Mouse (Mus musculus): ENCODE measurements around the gene Ier5l. TPM values are rescaled to one million over a fixed set of nuclear protein-coding genes. Genes with fewer than 3 reads are reported as not detected.
A peak's percentile ranks its signal among the peaks of the same experiment; 100 is the strongest.

Gene Ier5l
- polyA plus RNA-seq, 1 experiment, result 2.5 TPM

- Histone ChIP-seq H3K27ac (replicated peaks; ENCODE audit: low read depth, low read length) (no peak overlapping the region), H3K4me3 (ENCODE audit: insufficient read depth, low read depth, low read length) (0 out of 2 replicates have a peak overlapping the region, but pooled peaks have one; percentile 45), H3K4me1 (ENCODE audit: control insufficient read depth, insufficient read depth, insufficient read length, low read length) (peaks cover 4% of the 10 kb centered on the region)
These were observed 757 bp upstream of the Ier5l start for GRCm38 (mm10) chr2:30474776-30475175.

DNA sequence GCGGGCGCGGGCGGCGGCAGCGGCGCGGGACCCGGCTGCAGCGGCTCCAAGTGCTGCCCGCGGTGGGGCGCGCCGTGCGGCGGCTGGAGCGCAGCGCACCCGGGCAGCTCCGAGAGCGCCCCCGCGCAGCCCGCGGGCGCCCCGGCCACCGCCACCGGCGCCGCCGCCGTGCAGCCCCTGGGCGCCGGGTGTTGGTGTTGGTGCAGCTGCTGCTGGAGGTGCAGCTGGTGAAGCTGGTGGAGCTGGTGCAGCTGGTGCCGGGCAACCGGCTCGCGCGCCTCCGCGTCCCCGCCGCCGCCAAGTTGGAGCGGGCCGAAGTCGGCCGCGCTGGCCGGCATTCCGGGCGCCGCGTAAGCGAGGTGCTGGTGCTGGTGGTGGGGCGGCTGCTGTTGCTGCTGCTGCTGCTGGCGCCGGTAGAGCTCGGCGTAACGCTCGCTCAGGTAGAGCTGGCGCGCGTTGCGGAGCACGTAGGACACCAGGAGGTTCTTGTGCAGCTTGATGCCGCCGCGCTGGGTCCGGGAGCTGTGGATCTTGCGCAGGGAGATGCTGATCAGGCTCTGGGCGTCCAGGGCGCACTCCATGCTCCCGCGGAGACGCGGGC lies 488 bp downstream of the Ier5l start:
- Histone ChIP-seq H3K4me1 (ENCODE audit: control insufficient read depth, insufficient read depth, insufficient read length, low read length) (peaks cover 4% of the 10 kb centered on the region), H3K27ac (replicated peaks; ENCODE audit: low read depth, low read length) (peak overlapping the region; percentile 97), H3K4me3 (ENCODE audit: insufficient read depth, low read depth, low read length) (peak overlapping the region; percentile 97)

GRCm38 (mm10) chr2:30472731-30473351 lies 1.2 kb downstream of the Ier5l start:
- peak overlapping the region; percentile 97 for H3K4me3 ChIP-seq (ENCODE audit: insufficient read depth, low read depth, low read length)
- H3K4me1 ChIP-seq (ENCODE audit: control insufficient read depth, insufficient read depth, insufficient read length, low read length), result peaks cover 4% of the 10 kb centered on the region
- peak overlapping the region; percentile 97 for H3K27ac ChIP-seq (replicated peaks; ENCODE audit: low read depth, low read length)

DNA sequence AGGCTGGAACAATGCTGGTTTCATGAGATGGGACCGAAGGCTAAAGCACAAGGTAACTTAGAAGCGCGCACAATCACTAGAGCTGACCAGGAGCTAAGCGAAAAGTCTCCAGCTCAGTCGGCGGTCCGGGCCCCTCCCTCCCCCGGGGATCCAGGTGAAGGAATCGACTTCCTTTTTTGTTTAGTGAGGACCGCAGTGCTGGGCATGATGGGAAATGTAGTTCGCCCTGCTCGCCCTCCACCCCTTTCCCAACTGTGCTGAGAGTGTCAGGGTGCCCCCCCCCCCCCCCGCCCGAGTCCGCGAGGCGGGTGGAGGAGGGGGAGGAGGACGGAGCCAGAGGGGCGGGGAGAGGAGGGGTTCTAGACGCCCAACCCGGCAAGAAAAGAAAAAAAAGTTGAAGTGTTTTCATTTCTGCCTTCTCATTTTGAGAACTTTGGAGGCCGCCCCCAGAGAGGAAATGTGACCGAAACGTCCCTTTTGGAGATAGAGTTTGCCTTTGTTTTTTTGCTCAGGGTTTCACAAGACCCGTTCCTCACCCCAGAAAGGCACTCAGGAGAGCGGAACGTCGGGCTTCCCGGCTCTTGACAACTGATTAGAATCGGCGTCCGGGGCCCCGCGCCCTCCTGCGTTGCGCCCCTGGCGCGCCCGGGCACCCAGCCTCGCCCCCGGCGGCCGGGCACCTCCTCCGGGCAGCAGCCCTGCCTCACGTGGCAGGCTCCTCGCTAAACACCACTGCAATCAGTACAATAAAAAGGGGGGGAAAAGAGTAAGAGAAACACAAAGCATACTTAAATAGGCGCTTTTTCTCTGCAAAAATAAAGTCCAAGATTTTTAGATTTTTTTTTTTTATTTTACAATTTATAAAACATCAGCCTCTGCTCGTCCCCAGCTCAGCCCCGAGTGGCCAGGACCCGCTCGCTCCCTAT lies 2.0 kb downstream of the Ier5l start:
- Histone ChIP-seq H3K27ac (replicated peaks; ENCODE audit: low read depth, low read length) (peak overlapping the region; percentile 97), H3K4me1 (ENCODE audit: control insufficient read depth, insufficient read depth, insufficient read length, low read length) (peaks cover 4% of the 10 kb centered on the region), H3K4me3 (ENCODE audit: insufficient read depth, low read depth, low read length) (peak overlapping the region; percentile 97)

- Histone ChIP-seq H3K4me1 (ENCODE audit: control insufficient read depth, insufficient read depth, insufficient read length, low read length) (peaks cover 4% of the 10 kb centered on the region), H3K4me3 (ENCODE audit: insufficient read depth, low read depth, low read length) (peak overlapping the region; percentile 22; the same call in 1 of the 2 replicates), H3K27ac (replicated peaks; ENCODE audit: low read depth, low read length) (peak overlapping the region; percentile 97)
These were observed 3.0 kb downstream of the Ier5l start for GRCm38 (mm10) chr2:30471051-30471450.

GRCm38 (mm10) chr2:30470143-30470946 lies 3.7 kb downstream of the Ier5l start:
- Histone ChIP-seq H3K4me1 (ENCODE audit: control insufficient read depth, insufficient read depth, insufficient read length, low read length) (peaks cover 4% of the 10 kb centered on the region), H3K4me3 (ENCODE audit: insufficient read depth, low read depth, low read length) (peak overlapping the region; percentile 61), H3K27ac (replicated peaks; ENCODE audit: low read depth, low read length) (peak overlapping the region; percentile 97)

- H3K4me3 ChIP-seq (ENCODE audit: insufficient read depth, low read depth, low read length), result peak overlapping the region; percentile 61
- peaks cover 4% of the 10 kb centered on the region for H3K4me1 ChIP-seq (ENCODE audit: control insufficient read depth, insufficient read depth, insufficient read length, low read length)
- H3K27ac ChIP-seq (replicated peaks; ENCODE audit: low read depth, low read length), result peak overlapping the region; percentile 97
These were observed 4.2 kb downstream of the Ier5l start for GRCm38 (mm10) chr2:30469796-30470142.

GRCm38 (mm10) chr2:30469009-30469408 lies 5.0 kb downstream of the Ier5l start:
- Histone ChIP-seq H3K4me3 (ENCODE audit: insufficient read depth, low read depth, low read length) (no peak overlapping the region), H3K27ac (replicated peaks; ENCODE audit: low read depth, low read length) (no peak overlapping the region), H3K4me1 (ENCODE audit: control insufficient read depth, insufficient read depth, insufficient read length, low read length) (peaks cover 4% of the 10 kb centered on the region)

DNA sequence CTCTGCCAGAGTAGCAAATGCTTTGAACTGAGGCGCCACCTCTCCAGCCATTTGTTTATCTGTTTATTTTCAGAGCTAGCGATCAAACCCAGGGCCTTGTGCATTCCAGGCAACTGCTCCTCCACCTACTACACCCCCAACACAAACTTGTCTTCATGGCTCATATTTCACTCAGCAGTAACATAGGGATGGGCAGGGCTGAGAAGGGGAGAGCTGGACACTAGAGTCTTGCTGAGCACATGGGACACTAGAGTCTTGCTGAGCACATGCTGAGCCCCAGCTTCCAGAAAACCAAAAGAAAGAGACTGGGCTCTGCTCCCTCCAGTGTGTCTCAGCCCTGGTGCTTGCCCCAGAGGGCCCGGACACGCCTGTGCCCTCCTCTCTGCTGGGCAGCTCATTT lies 7.2 kb downstream of the Ier5l start:
- H3K4me3 ChIP-seq (ENCODE audit: insufficient read depth, low read depth, low read length), result no peak overlapping the region
- no peak overlapping the region for H3K27ac ChIP-seq (replicated peaks; ENCODE audit: low read depth, low read length)
- H3K4me1 ChIP-seq (ENCODE audit: control insufficient read depth, insufficient read depth, insufficient read length, low read length), result peaks cover 4% of the 10 kb centered on the region

- H3K4me3 ChIP-seq (ENCODE audit: insufficient read depth, low read depth, low read length), result peak overlapping the region; percentile 48
- H3K27ac ChIP-seq (replicated peaks; ENCODE audit: low read depth, low read length), result peak overlapping the region; percentile 32
- no peaks in the 10 kb centered on the region; the same call in 1 of the 2 replicates for H3K4me1 ChIP-seq (ENCODE audit: control insufficient read depth, insufficient read depth, insufficient read length, low read length)
These were observed 9.6 kb downstream of the Ier5l start for GRCm38 (mm10) chr2:30464411-30464810.

DNA sequence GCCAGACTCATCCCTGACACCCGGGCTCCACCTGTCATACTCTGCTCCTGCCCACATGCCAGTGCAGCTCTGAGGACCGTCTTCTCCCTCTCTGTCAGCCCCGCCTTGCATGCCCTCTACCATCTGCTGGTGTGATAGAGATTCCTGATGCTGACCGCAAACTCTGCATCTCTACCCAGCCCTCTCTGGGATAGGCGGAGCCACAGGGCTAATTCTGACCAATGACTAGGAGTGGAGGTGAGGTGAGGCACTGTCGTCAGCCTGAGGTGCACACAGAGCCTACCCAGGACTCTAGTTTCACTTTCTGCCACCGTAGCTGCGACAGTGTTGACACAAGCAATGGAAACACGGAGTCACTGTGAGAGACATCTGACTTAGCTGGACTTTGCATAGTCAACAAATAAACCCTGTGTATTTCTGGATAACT lies 10.1 kb downstream of the Ier5l start:
- H3K4me3 ChIP-seq (ENCODE audit: insufficient read depth, low read depth, low read length), result peak overlapping the region; percentile 48
- H3K27ac ChIP-seq (replicated peaks; ENCODE audit: low read depth, low read length), result peak overlapping the region; percentile 32
- H3K4me1 ChIP-seq (ENCODE audit: control insufficient read depth, insufficient read depth, insufficient read length, low read length), result no peaks in the 10 kb centered on the region; the same call in 1 of the 2 replicates

GRCm38 (mm10) chr2:30463341-30463761 lies 10.7 kb downstream of the Ier5l start:
- no peak overlapping the region for H3K27ac ChIP-seq (replicated peaks; ENCODE audit: low read depth, low read length)
- H3K4me3 ChIP-seq (ENCODE audit: insufficient read depth, low read depth, low read length), result 0 out of 2 replicates have a peak overlapping the region, but pooled peaks have one; percentile 48

GRCm38 (mm10) chr2:30459241-30459640 lies 14.8 kb downstream of the Ier5l start:
- H3K27ac ChIP-seq (replicated peaks; ENCODE audit: low read depth, low read length), result no peak overlapping the region
- H3K4me1 ChIP-seq (ENCODE audit: control insufficient read depth, insufficient read depth, insufficient read length, low read length), result no peaks in the 10 kb centered on the region
- no peak overlapping the region for H3K4me3 ChIP-seq (ENCODE audit: insufficient read depth, low read depth, low read length)

More at GRCm38 (mm10) chr2:30463341-30463761, 10.7 kb downstream of the Ier5l start:
- H3K4me1 ChIP-seq (ENCODE audit: control insufficient read depth, insufficient read depth, insufficient read length, low read length), result no peaks in the 10 kb centered on the region; the same call in 1 of the 2 replicates

GRCm38 (mm10) chr2:30458349-30458748 lies 15.7 kb downstream of the Ier5l start:
- no peak overlapping the region; the same call in 1 of the 2 replicates for H3K27ac ChIP-seq (replicated peaks; ENCODE audit: low read depth, low read length)
- H3K4me1 ChIP-seq (ENCODE audit: control insufficient read depth, insufficient read depth, insufficient read length, low read length), result no peaks in the 10 kb centered on the region
- H3K4me3 ChIP-seq (ENCODE audit: insufficient read depth, low read depth, low read length), result no peak overlapping the region
